Mouse (Mus musculus) gastrocnemius, postnatal 36 days (tissue): ENCODE measurements at regions not wholly inside any gene's neighbourhood (a gene's known extent, or its start where the extent isn't known, plus 50 kb on each side); places are given as distances from the start of the nearest gene placed in this dataset.

Source experiments
- DNase-seq, 2 experiments: peaks; one replicate each; pipeline ENCODE4 v3.0.0; 2022
- intact Hi-C: fragments of 180-260 bp; cut with DNase I; formaldehyde crosslinking; loops from one replicate; pipeline ENCODE4 v1.15.1; 2025

GRCm38 (mm10) chr7:52594806-52595205 is 579.3 kb upstream of the 1700015G11Rik start:
- intact Hi-C loops = no loop called here
- DNase-seq = no peak

DNA sequence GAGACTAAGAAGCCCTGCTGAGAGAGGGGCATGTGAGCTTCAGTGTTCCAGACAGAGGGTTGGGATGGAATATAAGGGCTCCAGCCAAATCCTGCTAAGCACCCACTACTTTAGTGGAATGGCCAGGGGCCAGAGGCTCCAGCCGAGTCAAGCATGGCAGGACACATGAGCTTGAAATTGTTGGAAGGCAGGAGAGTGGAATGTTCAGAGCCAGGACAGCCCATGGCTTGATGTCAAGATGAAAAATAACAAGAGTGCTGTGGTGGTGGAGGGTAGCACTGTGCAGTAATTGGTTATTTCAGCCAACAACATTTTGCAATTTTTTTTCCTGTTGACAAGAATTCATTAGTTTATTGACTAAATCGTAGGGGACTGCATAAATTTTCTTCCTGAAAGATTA is 567.6 kb upstream of the 1700015G11Rik start:
- intact Hi-C loops = loop anchor here (10.0 kb wide), 1 partner anchor 52 kb away; no protein-coding TSS in a partner anchor
- DNase-seq = no peak
